Mouse (Mus musculus) hindbrain, postnatal 0 days (tissue): Measurements from ENCODE around the gene Usp16. TPM values are rescaled to one million over a fixed set of nuclear protein-coding genes. Genes with fewer than 3 reads are reported as not detected.
A peak's percentile ranks its signal among the peaks of the same experiment; 100 is the strongest.

Source experiments
- ATAC-seq: fragments of 200-750 bp; cut with Nextera tagmentation; 2 replicates; pipeline ENCODE4 v1.8.0; 2017; ENCODE audit warnings: mild to moderate bottlenecking, moderate TSS enrichment, moderate library complexity
- DNase-seq: peaks from one replicate; pipeline ENCODE4 v3.0.0-alpha.2; 2015; ENCODE audit warnings: low spot score
- H3K27ac ChIP-seq: fragments of 300-500 bp; sonication (generic); 2 replicates; pipeline ENCODE4 v1.5.1; 2014; ENCODE audit warnings: mild to moderate bottlenecking
- H3K27me3 ChIP-seq: fragments of 300-500 bp; sonication (generic); 2 replicates; pipeline ENCODE4 v1.6.1; 2014; ENCODE audit warnings: low read length, mixed read lengths; ENCODE audit not compliant: insufficient read depth
- H3K36me3 ChIP-seq: fragments of 300-500 bp; sonication (generic); 2 replicates; pipeline ENCODE4 v1.6.1; 2014; ENCODE audit warnings: low read length, mixed read lengths; ENCODE audit not compliant: insufficient read depth
- H3K4me1 ChIP-seq: fragments of 300-500 bp; sonication (generic); 2 replicates; pipeline ENCODE4 v1.6.1; 2014; ENCODE audit warnings: antibody characterized with exemption, low read length, mixed read lengths; ENCODE audit not compliant: insufficient read depth
- H3K4me2 ChIP-seq: fragments of 300-500 bp; sonication (generic); 2 replicates; pipeline ENCODE4 v1.6.1; 2014; ENCODE audit warnings: low read depth, mild to moderate bottlenecking, low read length, moderate library complexity, mixed read lengths
- H3K4me3 ChIP-seq: fragments of 300-500 bp; sonication (generic); 2 replicates; pipeline ENCODE4 v1.5.1; 2014; ENCODE audit warnings: low read length
- H3K9ac ChIP-seq: fragments of 300-500 bp; sonication (generic); replicated peaks from 2 replicates; pipeline ENCODE4 v1.6.1; 2014; ENCODE audit warnings: mild to moderate bottlenecking, low read length, moderate library complexity, mixed read lengths
- H3K9me3 ChIP-seq: fragments of 300-500 bp; sonication (generic); 2 replicates; pipeline ENCODE4 v1.6.1; 2016; ENCODE audit warnings: low read length, mixed read lengths
- CTCF ChIP-seq: IDR thresholded peaks from 2 replicates; pipeline ENCODE4 v1.5.1; 2016; ENCODE audit warnings: antibody characterized with exemption, control low read depth, low read depth
- WGBS: fragments of 180-500 bp; shearing (Covaris S2); extraction: QIAGEN DNeasy Blood & Tissue Kit; methylation state at CpG from one replicate; pipeline ENCODE4 v1.1.7; 2014; 5-methylcytosine and 5-hydroxymethylcytosine counted together
- polyA plus RNA-seq: library from polyadenylated mRNA; unstranded; fragments of >200 nt; fragmentation: Nextera tagmentation; extraction: Ambion mirVana; gene quantifications from 2 replicates; pipeline ENCODE4 v1.2.1, GENCODE M21; 2015
- total RNA-seq: library from RNA; depleted of rRNA; stranded (reverse); fragments of >200 nt; gene quantifications from 2 replicates; pipeline ENCODE4 v1.2.3, GENCODE M21; 2014; rRNA removed

Usp16 gene
- total and polyA plus RNA-seq, 2 experiments from 2014 or later: 32.2 to 42.9 TPM

DNA sequence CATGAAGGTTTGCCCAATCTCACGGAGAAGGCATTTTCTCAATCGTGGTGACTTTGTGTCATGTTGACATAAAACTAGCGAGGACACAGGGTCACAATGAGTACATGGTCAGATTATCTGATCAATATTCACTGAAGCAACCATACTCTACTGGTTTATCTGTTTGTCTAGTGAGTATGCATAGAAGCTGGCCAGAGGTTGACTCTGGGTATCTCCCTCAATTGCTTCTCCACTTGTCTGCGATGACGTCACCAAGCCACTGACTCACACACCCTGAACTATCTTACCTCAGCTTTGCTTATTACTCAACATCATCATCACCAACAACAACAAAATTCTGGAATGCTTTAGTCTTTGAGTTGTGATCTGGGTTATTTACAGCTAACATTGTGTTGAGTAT, 69.7 kb downstream of the Usp16 start:
- H3K4me2 ChIP-seq: no peak overlapping the region
- H3K9ac ChIP-seq: no peak overlapping the region
- no peaks in the 10 kb centered on the region for H3K36me3 ChIP-seq
- H3K4me3 ChIP-seq: no peak overlapping the region
- peaks cover 3% of the 10 kb centered on the region; the same call in 1 of the 2 replicates for H3K4me1 ChIP-seq
- no peak overlapping the region for H3K27ac ChIP-seq
- H3K27me3 ChIP-seq: no peaks in the 10 kb centered on the region
- WGBS: 92% methylated on average over 5 of the region's 5 CpGs
- no peaks in the 10 kb centered on the region for H3K9me3 ChIP-seq
- DNase-seq (no peak), ATAC-seq (no peak)
- no peak for TF ChIP-seq CTCF

DNA sequence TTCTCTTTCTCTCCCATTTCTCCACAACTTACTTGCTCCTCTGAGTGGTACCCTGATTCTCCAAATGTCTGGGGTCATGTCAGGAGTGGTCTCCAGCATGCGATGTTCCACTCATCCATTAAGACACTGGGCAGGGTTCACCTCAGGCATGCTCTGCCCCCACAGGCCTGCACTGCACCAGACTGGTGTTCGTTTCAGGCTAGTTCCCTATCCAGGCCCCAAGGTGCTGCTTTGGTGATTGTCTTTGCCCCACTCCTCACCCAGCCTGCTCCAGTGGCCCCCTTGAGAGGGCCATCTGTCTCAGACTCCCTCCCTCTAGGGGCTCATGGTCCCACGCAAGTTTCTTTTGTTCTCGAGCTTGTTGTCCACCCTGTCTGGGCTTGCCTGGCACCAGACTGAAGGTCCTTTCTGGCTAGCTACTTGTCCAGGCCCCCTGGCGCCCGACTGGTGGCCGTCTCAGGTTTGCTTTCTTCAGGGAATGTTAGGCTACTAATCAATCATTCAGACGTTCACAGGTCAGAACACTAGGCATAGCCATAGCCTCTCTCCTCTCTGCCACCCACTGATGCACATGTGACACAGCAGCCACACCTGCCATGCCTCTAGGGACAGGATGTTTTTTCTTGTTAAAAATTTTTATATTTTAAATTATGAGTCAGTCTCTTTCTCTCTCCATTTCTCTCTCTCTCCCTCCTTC, 73.2 kb downstream of the Usp16 start:
- no peak for TF ChIP-seq CTCF
- Histone ChIP-seq H3K9ac (no peak overlapping the region), H3K4me3 (no peak overlapping the region), H3K4me2 (no peak overlapping the region), H3K27me3 (no peaks in the 10 kb centered on the region), H3K27ac (no peak overlapping the region), H3K9me3 (no peaks in the 10 kb centered on the region), H3K36me3 (no peaks in the 10 kb centered on the region), H3K4me1 (peaks cover 4% of the 10 kb centered on the region; the same call in 1 of the 2 replicates)
- no peak for ATAC-seq
- 59% methylated on average over 8 of the region's 8 CpGs for WGBS
- no peak for DNase-seq

DNA sequence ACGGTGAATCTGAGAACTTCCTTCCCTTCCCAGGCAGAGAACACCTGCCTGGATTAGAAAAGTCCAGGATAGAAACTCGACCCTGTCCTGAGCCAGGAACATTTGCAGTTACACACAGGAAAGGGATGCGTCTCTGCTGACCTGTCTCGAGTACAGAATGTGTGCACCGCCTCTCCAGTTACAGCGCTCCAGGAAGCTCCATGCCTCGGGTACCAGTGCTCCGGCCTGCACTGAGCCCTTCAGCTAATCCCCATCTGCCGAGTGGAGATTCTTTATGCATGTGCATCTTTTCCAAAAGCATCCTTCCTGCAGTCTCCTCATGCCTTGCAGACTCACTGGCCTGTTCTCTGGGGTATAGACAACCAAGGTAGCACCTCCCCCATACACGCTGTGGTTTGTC, 74.3 kb downstream of the Usp16 start:
- H3K9ac ChIP-seq: no peak overlapping the region
- DNase-seq (no peak), ATAC-seq (0 out of 2 replicates have a peak, but pooled peaks have one; percentile 12)
- no peak overlapping the region for H3K4me2 ChIP-seq
- WGBS: 66% methylated on average over 10 of the region's 10 CpGs
- TF ChIP-seq CTCF: no peak
- H3K4me3 ChIP-seq: no peak overlapping the region
- no peaks in the 10 kb centered on the region for H3K27me3 ChIP-seq
- H3K9me3 ChIP-seq: no peaks in the 10 kb centered on the region
- peaks cover 4% of the 10 kb centered on the region; the same call in 1 of the 2 replicates for H3K4me1 ChIP-seq
- H3K27ac ChIP-seq: no peak overlapping the region
- H3K36me3 ChIP-seq: no peaks in the 10 kb centered on the region

Other genes starting within 250 kb of the Usp16 start
- gene N6amt1, start 100.5 kb upstream of the Usp16 start, total RNA-seq: 7.8 and 10.0 TPM in 2 replicates
- 33.8 and 34.6 TPM in 2 replicates for gene N6amt1, start 100.5 kb upstream of the Usp16 start, polyA plus RNA-seq
- 15.4 and 16.2 TPM in 2 replicates for gene Ltn1, start 22.1 kb upstream of the Usp16 start, total RNA-seq
- 18.2 and 19.0 TPM in 2 replicates for gene Ltn1, start 22.1 kb upstream of the Usp16 start, polyA plus RNA-seq
- gene Rwdd2b, start 14.1 kb upstream of the Usp16 start, total RNA-seq: 3.8 and 9.4 TPM in 2 replicates
- 15.9 and 16.8 TPM in 2 replicates for gene Rwdd2b, start 14.1 kb upstream of the Usp16 start, polyA plus RNA-seq
- gene Cct8, start 41.2 kb downstream of the Usp16 start, total RNA-seq: 91.4 and 136 TPM in 2 replicates
- 343 and 349 TPM in 2 replicates for gene Cct8, start 41.2 kb downstream of the Usp16 start, polyA plus RNA-seq
- 0.26 TPM in 1 of 2 replicates, not detected in the other for gene Map3k7cl, start 98.6 kb downstream of the Usp16 start, total RNA-seq
- gene Map3k7cl, start 98.6 kb downstream of the Usp16 start, polyA plus RNA-seq: 0.14 and 0.18 TPM in 2 replicates
- 34.2 and 44.5 TPM in 2 replicates for gene Bach1, start 244.2 kb downstream of the Usp16 start, total RNA-seq
- 12.3 and 13.1 TPM in 2 replicates for gene Bach1, start 244.2 kb downstream of the Usp16 start, polyA plus RNA-seq